Comparison of ENCODE assay signal across 24 mouse cellular contexts in genomic region chr9:15114102-15114501, GRCm38 (mm10). TPM values are rescaled to one million over a fixed set of nuclear protein-coding genes. Genes with fewer than 3 reads are reported as not detected.
A peak's percentile ranks its signal among the peaks of the same experiment; 100 is the strongest.
DNase-seq lines count a peak whose midpoint lies in the region; ATAC-seq and TF ChIP-seq lines count a peak whose summit lies in the region.
"Had no signal": no experiment of that assay in that cellular context is flagged by ENCODE, and none has a peak within 500 bp of the region (broad histone marks: within the 10 kb centered on the region; RNA-seq: fewer than 3 reads in every experiment).

No protein-coding gene starts in this region.

- TF ChIP-seq POLR2A in brain, embryonic 14.5 days (IDR thresholded peaks at IDR 0.05; ENCODE audit: borderline replicate concordance, extremely low read depth, insufficient read depth, insufficient read length, poor library complexity, severe bottlenecking): no peak
- no peak for TF ChIP-seq POLR2A in myocyte (IDR thresholded peaks at IDR 0.05; ENCODE audit: insufficient read length, low read depth)

- DNase-seq in hindbrain, embryonic 11.5 days (ENCODE audit: low spot score): peak; percentile 5
- DNase-seq in hindbrain, postnatal 0 days (ENCODE audit: low spot score): no peak
- DNase-seq in brain, embryonic 14.5 days (ENCODE audit: low read depth): peak; percentile 16
- peak; percentile 17 for DNase-seq in embryo, embryonic 11 days
- no peak for DNase-seq in gastrocnemius, postnatal 14 days
- DNase-seq in spleen, postnatal 14 days (ENCODE audit: low spot score in 2 of 2): no peak
- DNase-seq: adrenal gland, adult 8-10 months; adrenal gland, postnatal 36 days; cerebellum, adult 11 months; cerebellum, adult 8-10 months; cerebellum, postnatal 14 days; heart, adult 2 months had no signal

- H3K9me3 ChIP-seq in hindbrain, embryonic 11.5 days (ENCODE audit: control insufficient read depth, low read length): no peaks in the 10 kb centered on the region
- H3K9me3 ChIP-seq in hindbrain, postnatal 0 days (ENCODE audit: low read length): no peaks in the 10 kb centered on the region
- H3K9me3 ChIP-seq: embryonic facial prominence, embryonic 13.5 days; forebrain, embryonic 15.5 days; G1E; heart, embryonic 12.5 days; hindbrain, embryonic 10.5 days; hindbrain, embryonic 15.5 days had no signal

- H3K27ac ChIP-seq in hindbrain, embryonic 11.5 days (ENCODE audit: low read depth, low read length): no peak overlapping the region
- H3K27ac ChIP-seq in hindbrain, postnatal 0 days: no peak overlapping the region
- H3K27ac ChIP-seq: embryonic facial prominence, embryonic 13.5 days; forebrain, embryonic 15.5 days; heart, adult 2 months; hindbrain, embryonic 15.5 days had no signal

- no peak overlapping the region for H3K4me3 ChIP-seq in hindbrain, embryonic 11.5 days (ENCODE audit: low read depth, low read length)
- H3K4me3 ChIP-seq in hindbrain, postnatal 0 days (ENCODE audit: low read length): no peak overlapping the region
- H3K4me3 ChIP-seq in myocyte: peak overlapping the region; percentile 9
- H3K4me3 ChIP-seq: embryonic facial prominence, embryonic 13.5 days; forebrain, embryonic 15.5 days; heart, adult 2 months; heart, embryonic 12.5 days; hindbrain, embryonic 10.5 days; hindbrain, embryonic 15.5 days had no signal

- intact Hi-C loops in gastrocnemius, postnatal 14 days (cut with DNase I; ENCODE audit: low total_unique reads): loop anchor here (10.0 kb wide), 1 partner anchor 89 kb away; no protein-coding TSS in a partner anchor

- H3K27me3 ChIP-seq in hindbrain, embryonic 11.5 days (ENCODE audit: control insufficient read depth, insufficient read depth, low read length): no peaks in the 10 kb centered on the region
- H3K27me3 ChIP-seq in hindbrain, postnatal 0 days (ENCODE audit: insufficient read depth, low read length): no peaks in the 10 kb centered on the region
- H3K27me3 ChIP-seq in myocyte (ENCODE audit: control insufficient read depth, insufficient read depth, insufficient read length): no peaks in the 10 kb centered on the region
- H3K27me3 ChIP-seq: embryonic facial prominence, embryonic 13.5 days; forebrain, embryonic 15.5 days; heart, embryonic 12.5 days; hindbrain, embryonic 15.5 days had no signal

- H3K9ac ChIP-seq in hindbrain, embryonic 11.5 days (ENCODE audit: low read depth, low read length): no peak overlapping the region
- H3K9ac ChIP-seq in hindbrain, postnatal 0 days (replicated peaks; ENCODE audit: low read length): no peak overlapping the region
- H3K9ac ChIP-seq: embryonic facial prominence, embryonic 13.5 days; forebrain, embryonic 15.5 days; heart, embryonic 12.5 days; hindbrain, embryonic 15.5 days had no signal

- no peak for ATAC-seq in hindbrain, embryonic 11.5 days (ENCODE audit: low FRiP score)
- no peak for ATAC-seq in hindbrain, postnatal 0 days
- ATAC-seq: CD4-positive, CD25-positive, alpha-beta regulatory T cell, adult 4 months; forebrain, embryonic 15.5 days; inflammation-experienced regulatory T-cells, adult 6 months; intestine, postnatal 0 days had no signal

- 34% methylated on average over 6 of the region's 6 CpGs for WGBS in hindbrain, embryonic 11.5 days
- WGBS in hindbrain, postnatal 0 days: 21% methylated on average over 6 of the region's 6 CpGs

- TF ChIP-seq CTCF in hindbrain, postnatal 0 days (IDR thresholded peaks at IDR 0.05; ENCODE audit: low read depth): no peak
- TF ChIP-seq CTCF in brain, embryonic 14.5 days (IDR thresholded peaks at IDR 0.05; ENCODE audit: borderline replicate concordance, extremely low read depth, insufficient read depth, insufficient read length): no peak

- no peak overlapping the region for H3ac ChIP-seq in myocyte (ENCODE audit: control insufficient read depth, insufficient read length)

- no peak overlapping the region for H3K4me2 ChIP-seq in hindbrain, embryonic 11.5 days (replicated peaks; ENCODE audit: low read depth, low read length)
- H3K4me2 ChIP-seq in hindbrain, postnatal 0 days (ENCODE audit: low read depth, low read length): no peak overlapping the region
- H3K4me2 ChIP-seq in myocyte (ENCODE audit: low read depth): peak overlapping the region; percentile 69
- H3K4me2 ChIP-seq: embryonic facial prominence, embryonic 13.5 days; forebrain, embryonic 15.5 days; heart, embryonic 12.5 days; hindbrain, embryonic 15.5 days had no signal

- H3K36me3 ChIP-seq in hindbrain, embryonic 11.5 days (ENCODE audit: control insufficient read depth, insufficient read depth, low read length): no peaks in the 10 kb centered on the region
- H3K36me3 ChIP-seq in hindbrain, postnatal 0 days (ENCODE audit: insufficient read depth, low read length): no peaks in the 10 kb centered on the region
- no peaks in the 10 kb centered on the region for H3K36me3 ChIP-seq in myocyte (ENCODE audit: control insufficient read depth, insufficient read depth)
- H3K36me3 ChIP-seq: embryonic facial prominence, embryonic 13.5 days; forebrain, embryonic 15.5 days; G1E; heart, embryonic 12.5 days; hindbrain, embryonic 10.5 days; hindbrain, embryonic 15.5 days had no signal

- no peaks in the 10 kb centered on the region for H3K4me1 ChIP-seq in hindbrain, embryonic 11.5 days (replicated peaks; ENCODE audit: control insufficient read depth, insufficient read depth, low read length)
- H3K4me1 ChIP-seq in hindbrain, postnatal 0 days (ENCODE audit: insufficient read depth, low read length): no peaks in the 10 kb centered on the region
- H3K4me1 ChIP-seq: embryonic facial prominence, embryonic 13.5 days; forebrain, embryonic 15.5 days; heart, embryonic 12.5 days; hindbrain, embryonic 10.5 days; hindbrain, embryonic 15.5 days had no signal

- H3K79me2 ChIP-seq in myocyte (ENCODE audit: control insufficient read depth, insufficient read depth): peaks cover 14% of the 10 kb centered on the region

TF ChIP-seq in myocyte, 11 proteins besides CTCF, POLR2A, EP300 and RAD21:
- no peak for TF ChIP-seq MAX (IDR thresholded peaks at IDR 0.05; ENCODE audit: low read depth)
- TF ChIP-seq POLR2AphosphoS2 (IDR thresholded peaks at IDR 0.05; ENCODE audit: insufficient read length, low read depth): no peak
- TF ChIP-seq MYOD1 (IDR thresholded peaks at IDR 0.05; ENCODE audit: control insufficient read depth in 1 of 3, insufficient read length in 2 of 3, low read depth in 2 of 3): peak; percentile 76 to 90 (median 80)
- peak; percentile 45 for TF ChIP-seq TCF12 (IDR thresholded peaks at IDR 0.05; ENCODE audit: insufficient read depth, poor library complexity, severe bottlenecking)

RNA-seq across cellular contexts. Expression of gene Hephl1, which starts 2.2 kb away (rescaled TPM):
- polyA plus RNA-seq in hindbrain, embryonic 11.5 days (2014; fragmentation: Nextera tagmentation; extraction: Ambion mirVana): not detected in 2 replicates
- 0.21 TPM in 1 of 2 replicates, not detected in the other for total RNA-seq in hindbrain, postnatal 0 days (2014; rRNA removed)
- polyA plus RNA-seq in hindbrain, postnatal 0 days (2015; fragmentation: Nextera tagmentation; extraction: Ambion mirVana): not detected in 2 replicates
- polyA plus RNA-seq in brain, embryonic 14.5 days (2012; rRNA removed): 0.01 TPM in 1 of 2 replicates, not detected in the other
- polyA plus RNA-seq in myocyte (2012; fragmentation: generic; extraction: Trizol): 10.6 TPM
- total RNA-seq in gastrocnemius, postnatal 14 days (2021): under 1 TPM; 0.51 to 0.70 TPM
- total RNA-seq: common myeloid progenitor, adult 5-6 weeks had no signal
- polyA plus RNA-seq: CD4-positive, CD25-positive, alpha-beta regulatory T cell, adult 4 months; forebrain, embryonic 15.5 days; G1E; heart, embryonic 12.5 days; heart, embryonic 16.5 days; hindbrain, embryonic 10.5 days; hindbrain, embryonic 15.5 days; inflammation-experienced regulatory T-cells, adult 6 months; intestine, postnatal 0 days had no signal

Comparison
In these comparisons a context has a peak if more than half of its experiments do, and no peak if none do; other contexts are left out.
1. DNase-seq: peak in hindbrain, embryonic 11.5 days (single experiment), brain, embryonic 14.5 days (single experiment) and embryo, embryonic 11 days (single experiment); none in hindbrain, postnatal 0 days (single experiment), gastrocnemius, postnatal 14 days (single experiment) and spleen, postnatal 14 days (0 of 2).
2. RNA of gene Hephl1, which starts 2.2 kb away (polyA plus RNA-seq): 10.6 TPM in myocyte (single experiment); not detected in hindbrain, postnatal 0 days, not detected in hindbrain, embryonic 11.5 days and 0.01 TPM in brain, embryonic 14.5 days; every median in the first group is over 10 times any median in the second.